Mouse (Mus musculus): ENCODE data around the gene Trp53i13. TPM values are rescaled to one million over a fixed set of nuclear protein-coding genes. Genes with fewer than 3 reads are reported as not detected.

The Trp53i13 gene
- polyA plus RNA-seq, 1 experiment from 2014 or later: 13.8 TPM

GRCm38 (mm10) chr11:77493512-77494343, 22.1 kb downstream of the Trp53i13 start, which contains the start of gene Git1:
Gene Git1 (plus strand): TSS chr11:77493562.
- Histone ChIP-seq H3K4me1 (ENCODE audit: control insufficient read depth, insufficient read depth, low read depth, low read length) (peaks cover 65% of the 10 kb centered on the region), H3K4me3 (ENCODE audit: low read length) (peak within 1 kb of the TSS; percentile 95), H3K27ac (ENCODE audit: low read depth, low read length) (peak within 1 kb of the TSS; percentile 90), H3K9me3 (ENCODE audit: control insufficient read depth, low read length) (no peaks in the 10 kb centered on the region), H3K27me3 (replicated peaks; ENCODE audit: control insufficient read depth, insufficient read depth, low read length) (no peaks in the 10 kb centered on the region), H3K4me2 (ENCODE audit: low read length) (peak within 1 kb of the TSS; percentile 77), H3K9ac (ENCODE audit: low read depth, low read length) (peak within 1 kb of the TSS; percentile 93), H3K36me3 (ENCODE audit: control insufficient read depth, insufficient read depth, low read length) (no peaks in the 10 kb centered on the region)
- WGBS: 2% methylated on average over 38 of the region's 74 CpGs
- no peak for ATAC-seq

GRCm38 (mm10) chr11:77492911-77493332, 22.9 kb downstream of the Trp53i13 start:
- H3K4me1 ChIP-seq (ENCODE audit: control insufficient read depth, insufficient read depth, low read depth, low read length): peaks cover 63% of the 10 kb centered on the region
- peak; percentile 81 for ATAC-seq

GRCm38 (mm10) chr11:77492311-77492871, 23.4 kb downstream of the Trp53i13 start:
- peak overlapping the region; percentile 93 for H3K9ac ChIP-seq (ENCODE audit: low read depth, low read length)
- H3K27me3 ChIP-seq (replicated peaks; ENCODE audit: control insufficient read depth, insufficient read depth, low read length): no peaks in the 10 kb centered on the region
- H3K9me3 ChIP-seq (ENCODE audit: control insufficient read depth, low read length): no peaks in the 10 kb centered on the region
- peaks cover 64% of the 10 kb centered on the region for H3K4me1 ChIP-seq (ENCODE audit: control insufficient read depth, insufficient read depth, low read depth, low read length)
- ATAC-seq: no peak
- peak overlapping the region; percentile 90 for H3K27ac ChIP-seq (ENCODE audit: low read depth, low read length)
- WGBS: 0% methylated on average over 15 of the region's 18 CpGs
- peak overlapping the region; percentile 76 for H3K4me2 ChIP-seq (ENCODE audit: low read length)
- no peaks in the 10 kb centered on the region for H3K36me3 ChIP-seq (ENCODE audit: control insufficient read depth, insufficient read depth, low read length)
- peak overlapping the region; percentile 95 for H3K4me3 ChIP-seq (ENCODE audit: low read length)

More at GRCm38 (mm10) chr11:77492911-77493332, 22.9 kb downstream of the Trp53i13 start:
- Histone ChIP-seq H3K4me2 (ENCODE audit: low read length) (peak overlapping the region; percentile 76), H3K4me3 (ENCODE audit: low read length) (peak overlapping the region; percentile 95), H3K36me3 (ENCODE audit: control insufficient read depth, insufficient read depth, low read length) (no peaks in the 10 kb centered on the region), H3K27me3 (replicated peaks; ENCODE audit: control insufficient read depth, insufficient read depth, low read length) (no peaks in the 10 kb centered on the region), H3K9me3 (ENCODE audit: control insufficient read depth, low read length) (no peaks in the 10 kb centered on the region), H3K27ac (ENCODE audit: low read depth, low read length) (peak overlapping the region; percentile 90), H3K9ac (ENCODE audit: low read depth, low read length) (peak overlapping the region; percentile 93)
- under 1% methylated on average over 28 of the region's 32 CpGs for WGBS

GRCm38 (mm10) chr11:77491502-77492291, 24.1 kb downstream of the Trp53i13 start:
- Histone ChIP-seq H3K4me1 (ENCODE audit: control insufficient read depth, insufficient read depth, low read depth, low read length) (peaks cover 64% of the 10 kb centered on the region), H3K4me2 (ENCODE audit: low read length) (peak overlapping the region; percentile 76), H3K36me3 (ENCODE audit: control insufficient read depth, insufficient read depth, low read length) (no peaks in the 10 kb centered on the region), H3K4me3 (ENCODE audit: low read length) (peak overlapping the region; percentile 95), H3K27me3 (replicated peaks; ENCODE audit: control insufficient read depth, insufficient read depth, low read length) (no peaks in the 10 kb centered on the region), H3K27ac (ENCODE audit: low read depth, low read length) (peak overlapping the region; percentile 90), H3K9ac (ENCODE audit: low read depth, low read length) (peak overlapping the region; percentile 93), H3K9me3 (ENCODE audit: control insufficient read depth, low read length) (no peaks in the 10 kb centered on the region)
- peak; percentile 66 for ATAC-seq
- 0% methylated on average over 23 of the region's 23 CpGs for WGBS

- peak; percentile 64 for ATAC-seq
- Histone ChIP-seq H3K4me1 (ENCODE audit: control insufficient read depth, insufficient read depth, low read depth, low read length) (peaks cover 70% of the 10 kb centered on the region), H3K9ac (ENCODE audit: low read depth, low read length) (peak overlapping the region; percentile 93), H3K27me3 (replicated peaks; ENCODE audit: control insufficient read depth, insufficient read depth, low read length) (no peaks in the 10 kb centered on the region), H3K4me2 (ENCODE audit: low read length) (peak overlapping the region; percentile 76), H3K27ac (ENCODE audit: low read depth, low read length) (peak overlapping the region; percentile 90), H3K36me3 (ENCODE audit: control insufficient read depth, insufficient read depth, low read length) (no peaks in the 10 kb centered on the region), H3K9me3 (ENCODE audit: control insufficient read depth, low read length) (no peaks in the 10 kb centered on the region), H3K4me3 (ENCODE audit: low read length) (peak overlapping the region; percentile 95)
- WGBS: under 1% methylated on average over 13 of the region's 13 CpGs
Observed at GRCm38 (mm10) chr11:77491123-77491501, 24.7 kb downstream of the Trp53i13 start.

- Histone ChIP-seq H3K36me3 (ENCODE audit: control insufficient read depth, insufficient read depth, low read length) (no peaks in the 10 kb centered on the region), H3K27me3 (replicated peaks; ENCODE audit: control insufficient read depth, insufficient read depth, low read length) (no peaks in the 10 kb centered on the region), H3K9me3 (ENCODE audit: control insufficient read depth, low read length) (no peaks in the 10 kb centered on the region), H3K4me3 (ENCODE audit: low read length) (peak overlapping the region; percentile 95), H3K9ac (ENCODE audit: low read depth, low read length) (peak overlapping the region; percentile 98), H3K4me1 (ENCODE audit: control insufficient read depth, insufficient read depth, low read depth, low read length) (peaks cover 71% of the 10 kb centered on the region), H3K4me2 (ENCODE audit: low read length) (peak overlapping the region; percentile 76), H3K27ac (ENCODE audit: low read depth, low read length) (peak overlapping the region; percentile 92)
- WGBS: 59% methylated on average over 6 of the region's 6 CpGs
- ATAC-seq: no peak
Observed at GRCm38 (mm10) chr11:77490451-77490850, 25.3 kb downstream of the Trp53i13 start.

- under 1% methylated on average over 41 of the region's 87 CpGs for WGBS
- Histone ChIP-seq H3K27me3 (replicated peaks; ENCODE audit: control insufficient read depth, insufficient read depth, low read length) (no peaks in the 10 kb centered on the region), H3K36me3 (ENCODE audit: control insufficient read depth, insufficient read depth, low read length) (no peaks in the 10 kb centered on the region), H3K4me1 (ENCODE audit: control insufficient read depth, insufficient read depth, low read depth, low read length) (peaks cover 69% of the 10 kb centered on the region), H3K4me3 (ENCODE audit: low read length) (peak within 1 kb of the TSS; percentile 95), H3K9ac (ENCODE audit: low read depth, low read length) (peak within 1 kb of the TSS; percentile 98), H3K9me3 (ENCODE audit: control insufficient read depth, low read length) (no peaks in the 10 kb centered on the region), H3K4me2 (ENCODE audit: low read length) (peak within 1 kb of the TSS; percentile 76), H3K27ac (ENCODE audit: low read depth, low read length) (peak within 1 kb of the TSS; percentile 92)
- ATAC-seq: peak; percentile 69
Observed at GRCm38 (mm10) chr11:77489591-77490235, 26.1 kb downstream of the Trp53i13 start, which contains the start of gene Ankrd13b. Gene Ankrd13b (minus strand): TSS chr11:77489678.

- Histone ChIP-seq H3K4me2 (ENCODE audit: low read length) (peak overlapping the region; percentile 76), H3K9me3 (ENCODE audit: control insufficient read depth, low read length) (no peaks in the 10 kb centered on the region), H3K27ac (ENCODE audit: low read depth, low read length) (peak overlapping the region; percentile 92), H3K4me3 (ENCODE audit: low read length) (peak overlapping the region; percentile 95), H3K27me3 (replicated peaks; ENCODE audit: control insufficient read depth, insufficient read depth, low read length) (no peaks in the 10 kb centered on the region), H3K36me3 (ENCODE audit: control insufficient read depth, insufficient read depth, low read length) (no peaks in the 10 kb centered on the region), H3K9ac (ENCODE audit: low read depth, low read length) (peak overlapping the region; percentile 98), H3K4me1 (ENCODE audit: control insufficient read depth, insufficient read depth, low read depth, low read length) (peaks cover 62% of the 10 kb centered on the region)
- WGBS: 2% methylated on average over 45 of the region's 55 CpGs
- no peak for ATAC-seq
Observed at GRCm38 (mm10) chr11:77488771-77489581, 26.8 kb downstream of the Trp53i13 start.
